Mouse (Mus musculus): ENCODE data around the gene Cfap299. TPM values are rescaled to one million over a fixed set of nuclear protein-coding genes. Genes with fewer than 3 reads are reported as not detected.

The Cfap299 gene
- total RNA-seq, 2 experiments from 2014 or later, result not detected

GRCm38 (mm10) chr5:98806492-98806891, 477.4 kb downstream of the Cfap299 start:
- DNase-seq (ENCODE audit: low spot score in 2 of 2), result no peak

- DNase-seq (ENCODE audit: low spot score in 2 of 2), result no peak
Observed at GRCm38 (mm10) chr5:98807022-98807421, 477.9 kb downstream of the Cfap299 start.

- DNase-seq (ENCODE audit: low spot score in 2 of 2), result no peak
Observed at GRCm38 (mm10) chr5:98807953-98808352, 478.8 kb downstream of the Cfap299 start.

GRCm38 (mm10) chr5:98812380-98812779, 483.3 kb downstream of the Cfap299 start:
- DNase-seq (ENCODE audit: low spot score in 2 of 2), result no peak

GRCm38 (mm10) chr5:98815269-98815668, 486.2 kb downstream of the Cfap299 start:
- DNase-seq (ENCODE audit: low spot score in 2 of 2), result no peak

GRCm38 (mm10) chr5:98833760-98834159, 504.7 kb downstream of the Cfap299 start:
- no peak for DNase-seq (ENCODE audit: low spot score in 2 of 2)

- DNase-seq (ENCODE audit: low spot score in 2 of 2), result no peak
Observed at GRCm38 (mm10) chr5:98834300-98834699, 505.2 kb downstream of the Cfap299 start.

- DNase-seq (ENCODE audit: low spot score in 2 of 2), result no peak
Observed at GRCm38 (mm10) chr5:98842600-98843310, 513.7 kb downstream of the Cfap299 start.

- DNase-seq (ENCODE audit: low spot score in 2 of 2), result no peak
Observed at GRCm38 (mm10) chr5:98844664-98845063, 515.6 kb downstream of the Cfap299 start.

Small RNA genes lying within 50 kb of the gene (microRNA-seq; reads per million reads assigned to microRNA genes)
- gene Mir703, result not detected

Other genes with a start within 250 kb of the Cfap299 start
- under 1 TPM; 0.14 to 0.34 TPM for gene Prdm8, start 162.1 kb upstream of the Cfap299 start, total RNA-seq (2021)
- gene Fgf5, start 75.1 kb upstream of the Cfap299 start, total RNA-seq (2021), result under 1 TPM; 0.20 TPM
- not detected for gene Gm11111, start 223.4 kb downstream of the Cfap299 start, total RNA-seq (2021)

Data from adrenal gland, postnatal 4 days (tissue).